Mouse (Mus musculus): ENCODE measurements around the gene Atp5g1.
A peak's percentile ranks its signal among the peaks of the same experiment; 100 is the strongest.
"Not testable (repeated sequence)": the region's sequence is repeated elsewhere in the genome, so short reads cannot be mapped to it uniquely, and the experiment has no call there.

Gene Atp5g1

GRCm38 (mm10) chr11:96075509-96076220 lies at the start of gene Atp5g1:
Atp5g1 (minus strand) TSS chr11:96075670.
- DNase-seq = peak; percentile 100

- no peak for DNase-seq
Observed at GRCm38 (mm10) chr11:96124052-96124914, 48.8 kb upstream of the Atp5g1 start.

GRCm38 (mm10) chr11:96122806-96123205 lies 47.3 kb upstream of the Atp5g1 start:
- not testable (repeated sequence) for DNase-seq

- no peak for DNase-seq
Observed at GRCm38 (mm10) chr11:96119401-96119800, 43.9 kb upstream of the Atp5g1 start.

- not testable (repeated sequence) for DNase-seq
Observed at GRCm38 (mm10) chr11:96116925-96117324, 41.5 kb upstream of the Atp5g1 start.

- no peak for DNase-seq
Observed at GRCm38 (mm10) chr11:96116116-96116515, 40.6 kb upstream of the Atp5g1 start.

- no peak for DNase-seq
Observed at GRCm38 (mm10) chr11:96115416-96115815, 39.9 kb upstream of the Atp5g1 start.

- no peak for DNase-seq
Observed at GRCm38 (mm10) chr11:96114077-96114476, 38.6 kb upstream of the Atp5g1 start.

- DNase-seq = no peak
Observed at GRCm38 (mm10) chr11:96111751-96112150, 36.3 kb upstream of the Atp5g1 start, which contains the start of gene Calcoco2. Calcoco2 (minus strand) TSS chr11:96111964.

GRCm38 (mm10) chr11:96110950-96111349 lies 35.5 kb upstream of the Atp5g1 start:
- not testable (repeated sequence) for DNase-seq

- no peak for DNase-seq
Observed at GRCm38 (mm10) chr11:96108376-96108775, 32.9 kb upstream of the Atp5g1 start.

- DNase-seq = peak; percentile 15
Observed at GRCm38 (mm10) chr11:96093361-96093760, 17.9 kb upstream of the Atp5g1 start.

- DNase-seq = no peak
Observed at GRCm38 (mm10) chr11:96092674-96093291, 17.3 kb upstream of the Atp5g1 start.

- no peak for DNase-seq
Observed at GRCm38 (mm10) chr11:96091073-96091472, 15.6 kb upstream of the Atp5g1 start.

GRCm38 (mm10) chr11:96087981-96088380 lies 12.5 kb upstream of the Atp5g1 start:
- DNase-seq = no peak

GRCm38 (mm10) chr11:96082682-96083081 lies 7.2 kb upstream of the Atp5g1 start:
- no peak for DNase-seq

- DNase-seq = no peak
Observed at GRCm38 (mm10) chr11:96080736-96081135, 5.3 kb upstream of the Atp5g1 start.

- DNase-seq = no peak
Observed at GRCm38 (mm10) chr11:96076221-96077105, 993 bp upstream of the Atp5g1 start.

- DNase-seq = peak; percentile 64
Observed at GRCm38 (mm10) chr11:96075177-96075508, 327 bp downstream of the Atp5g1 start.

- DNase-seq = peak; percentile 75
Observed at GRCm38 (mm10) chr11:96074351-96075176, 906 bp downstream of the Atp5g1 start.

- DNase-seq = no peak
Observed at GRCm38 (mm10) chr11:96073295-96073993, 2.0 kb downstream of the Atp5g1 start.
